Mouse (Mus musculus): Measurements from ENCODE around the gene Depdc1b. TPM values are rescaled to one million over a fixed set of nuclear protein-coding genes. Genes with fewer than 3 reads are reported as not detected.
A peak's percentile ranks its signal among the peaks of the same experiment; 100 is the strongest.

The Depdc1b gene
- polyA plus RNA-seq, 1 experiment = 4.3 TPM

DNA sequence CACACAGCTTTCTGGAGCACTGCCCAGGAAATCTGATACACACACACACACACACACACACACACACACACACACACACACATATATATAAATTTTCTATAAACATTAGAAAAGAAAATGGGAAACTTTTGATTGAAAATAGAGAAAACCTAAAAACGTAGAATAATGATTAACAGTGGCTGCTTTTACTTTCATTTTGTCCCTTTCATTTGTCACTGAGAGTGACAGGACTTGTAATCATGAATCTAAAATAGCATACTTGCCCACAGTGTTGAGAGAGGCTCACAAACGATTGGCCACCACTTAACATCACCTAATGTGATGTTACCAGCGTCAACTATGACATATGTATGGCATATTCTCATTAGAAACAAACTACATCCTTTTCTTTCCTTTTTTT lies 26.7 kb upstream of the Depdc1b start:
- TF ChIP-seq CTCF (IDR thresholded peaks at IDR 0.05; ENCODE audit: borderline replicate concordance, extremely low read depth, insufficient read depth, insufficient read length) (no peak), POLR2A (IDR thresholded peaks at IDR 0.05; ENCODE audit: borderline replicate concordance, extremely low read depth, insufficient read depth, insufficient read length, poor library complexity, severe bottlenecking) (no peak)
- DNase-seq (ENCODE audit: low read depth) = no peak

DNA sequence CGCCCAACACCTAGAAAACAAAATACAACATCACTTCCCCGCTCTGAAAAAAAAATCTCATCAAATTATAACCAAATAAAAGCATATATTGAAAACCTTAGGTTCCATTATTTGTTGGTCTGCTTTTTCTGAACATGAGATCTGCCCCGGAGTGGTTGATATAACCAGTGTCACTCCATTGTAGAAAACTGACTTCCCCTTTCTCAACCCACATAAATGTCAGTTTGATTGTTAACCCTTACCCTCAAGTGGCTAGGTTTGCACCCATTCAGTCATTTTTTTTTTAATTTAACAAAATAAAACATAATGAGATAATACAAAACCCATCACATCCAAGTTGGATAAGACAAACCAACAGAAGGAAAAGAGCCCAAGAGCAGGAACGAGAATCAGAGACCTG lies 25.8 kb upstream of the Depdc1b start:
- no peak for DNase-seq (ENCODE audit: low read depth)
- TF ChIP-seq CTCF (IDR thresholded peaks at IDR 0.05; ENCODE audit: borderline replicate concordance, extremely low read depth, insufficient read depth, insufficient read length) (no peak), POLR2A (IDR thresholded peaks at IDR 0.05; ENCODE audit: borderline replicate concordance, extremely low read depth, insufficient read depth, insufficient read length, poor library complexity, severe bottlenecking) (no peak)

DNA sequence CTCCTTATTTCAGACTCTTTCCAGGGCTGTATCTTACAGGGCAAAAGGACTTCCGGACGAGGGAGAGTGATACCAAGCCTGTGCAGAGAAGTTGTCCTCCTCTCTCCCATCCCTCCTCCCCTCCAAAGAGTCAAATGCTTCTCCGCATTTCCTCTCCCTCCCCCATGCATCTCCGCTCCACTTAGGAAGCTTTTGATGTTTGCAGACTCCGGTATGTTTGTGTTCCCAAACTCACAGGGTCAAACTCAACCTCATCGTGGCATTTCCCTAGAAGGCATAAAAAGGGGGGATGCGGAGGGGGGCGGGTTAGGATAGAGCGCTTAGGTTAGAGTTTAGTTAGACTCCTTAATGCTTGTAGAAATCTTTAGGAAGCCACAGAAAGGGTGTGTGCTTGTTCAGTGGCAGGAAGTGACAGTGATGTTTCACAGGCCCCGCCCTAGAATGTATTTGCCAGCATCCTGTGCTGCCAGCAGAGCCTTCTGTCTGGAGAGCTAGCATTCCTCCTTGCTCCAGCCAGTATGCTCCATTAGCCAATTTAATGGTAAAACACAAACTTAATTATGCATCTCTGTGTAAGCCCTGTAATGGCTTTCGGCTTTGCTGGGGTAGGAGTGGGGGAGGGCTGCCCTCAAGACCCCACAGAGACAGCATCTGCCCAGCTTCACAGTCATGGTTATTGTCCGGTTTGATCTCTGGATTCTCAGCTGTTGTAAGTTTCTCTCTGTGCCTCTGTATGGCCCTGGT lies 18.6 kb upstream of the Depdc1b start:
- DNase-seq (ENCODE audit: low read depth) = peak; percentile 75
- no peak for TF ChIP-seq CTCF (IDR thresholded peaks at IDR 0.05; ENCODE audit: borderline replicate concordance, extremely low read depth, insufficient read depth, insufficient read length)
- no peak for TF ChIP-seq POLR2A (IDR thresholded peaks at IDR 0.05; ENCODE audit: borderline replicate concordance, extremely low read depth, insufficient read depth, insufficient read length, poor library complexity, severe bottlenecking)

DNA sequence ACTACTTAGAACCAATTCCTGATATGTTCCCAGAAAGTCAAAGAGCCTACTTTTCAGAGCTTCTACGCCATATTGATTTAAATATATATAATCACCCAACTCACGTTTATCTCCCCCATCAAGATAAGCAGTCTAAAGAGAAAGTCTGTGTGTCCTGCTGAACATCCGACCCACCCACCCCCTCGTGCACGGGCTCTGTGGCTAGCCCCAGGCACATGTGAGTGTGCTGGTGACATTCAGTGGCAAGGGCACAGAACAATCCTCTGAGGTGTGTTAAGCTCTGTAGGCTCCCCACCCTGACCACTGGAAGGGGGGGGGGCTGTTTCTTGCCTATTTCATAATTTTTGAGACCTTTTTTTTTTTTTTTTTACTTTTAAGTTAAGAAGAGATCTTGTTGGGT lies 17.9 kb upstream of the Depdc1b start:
- DNase-seq (ENCODE audit: low read depth) = no peak
- TF ChIP-seq POLR2A (IDR thresholded peaks at IDR 0.05; ENCODE audit: borderline replicate concordance, extremely low read depth, insufficient read depth, insufficient read length, poor library complexity, severe bottlenecking) (no peak), CTCF (IDR thresholded peaks at IDR 0.05; ENCODE audit: borderline replicate concordance, extremely low read depth, insufficient read depth, insufficient read length) (no peak)

DNA sequence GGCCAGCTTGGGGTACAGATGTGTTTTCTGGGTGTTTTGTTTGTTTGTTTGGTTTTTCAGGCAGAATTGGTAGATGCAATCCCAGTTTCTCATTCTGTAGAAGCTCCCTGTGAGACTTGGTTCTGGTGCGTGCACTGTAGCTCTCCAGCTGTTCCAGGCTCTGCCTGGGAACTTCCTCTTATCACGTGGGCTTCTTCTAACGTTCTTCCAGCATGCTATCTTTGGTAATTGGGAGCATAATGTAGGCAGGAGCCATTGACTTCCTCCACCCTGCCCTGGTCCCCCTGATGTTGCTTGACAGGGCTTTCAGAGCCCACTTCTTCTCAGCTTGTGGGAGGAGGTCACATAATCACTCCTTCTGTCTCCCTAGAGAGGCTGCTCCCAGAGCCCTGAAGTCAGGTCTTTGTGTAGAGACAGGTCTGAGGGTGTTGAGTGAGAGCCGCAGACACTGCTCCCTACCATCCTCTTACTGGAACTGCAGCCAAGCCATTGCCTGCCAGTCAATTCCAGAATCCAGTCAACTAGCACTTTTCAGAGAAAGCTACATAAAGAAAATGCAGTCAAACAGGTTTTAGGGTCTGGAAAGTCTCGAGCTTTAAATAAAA lies 15.7 kb upstream of the Depdc1b start:
- TF ChIP-seq CTCF (IDR thresholded peaks at IDR 0.05; ENCODE audit: borderline replicate concordance, extremely low read depth, insufficient read depth, insufficient read length) (peak; percentile 38; the same call in 1 of the 2 replicates), POLR2A (IDR thresholded peaks at IDR 0.05; ENCODE audit: borderline replicate concordance, extremely low read depth, insufficient read depth, insufficient read length, poor library complexity, severe bottlenecking) (no peak)

DNA sequence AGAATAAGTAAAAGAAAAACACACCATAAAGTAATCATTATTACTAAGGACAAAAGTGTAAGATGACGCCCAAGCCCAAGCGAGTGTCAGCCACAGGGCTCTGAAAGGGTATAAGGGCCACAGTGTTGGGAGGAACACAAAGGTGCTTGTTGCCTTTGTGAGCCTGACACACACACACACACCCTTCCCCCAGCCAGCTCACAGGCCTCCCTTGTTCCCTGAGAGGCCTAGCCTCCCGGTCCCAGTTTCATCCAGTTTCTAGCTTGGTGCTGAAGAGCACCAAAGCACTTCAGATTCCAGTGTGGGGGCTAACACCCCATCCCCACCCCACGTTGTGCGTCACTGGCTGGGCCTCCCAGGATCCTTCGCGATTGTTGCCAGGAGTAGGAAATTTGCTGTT lies 14.7 kb upstream of the Depdc1b start:
- peak; percentile 74 for DNase-seq (ENCODE audit: low read depth)
- TF ChIP-seq CTCF (IDR thresholded peaks at IDR 0.05; ENCODE audit: borderline replicate concordance, extremely low read depth, insufficient read depth, insufficient read length) = no peak
- TF ChIP-seq POLR2A (IDR thresholded peaks at IDR 0.05; ENCODE audit: borderline replicate concordance, extremely low read depth, insufficient read depth, insufficient read length, poor library complexity, severe bottlenecking) = no peak

More for the DNA sequence above, 15.7 kb upstream of the Depdc1b start:
- DNase-seq (ENCODE audit: low read depth) = peak; percentile 55

DNA sequence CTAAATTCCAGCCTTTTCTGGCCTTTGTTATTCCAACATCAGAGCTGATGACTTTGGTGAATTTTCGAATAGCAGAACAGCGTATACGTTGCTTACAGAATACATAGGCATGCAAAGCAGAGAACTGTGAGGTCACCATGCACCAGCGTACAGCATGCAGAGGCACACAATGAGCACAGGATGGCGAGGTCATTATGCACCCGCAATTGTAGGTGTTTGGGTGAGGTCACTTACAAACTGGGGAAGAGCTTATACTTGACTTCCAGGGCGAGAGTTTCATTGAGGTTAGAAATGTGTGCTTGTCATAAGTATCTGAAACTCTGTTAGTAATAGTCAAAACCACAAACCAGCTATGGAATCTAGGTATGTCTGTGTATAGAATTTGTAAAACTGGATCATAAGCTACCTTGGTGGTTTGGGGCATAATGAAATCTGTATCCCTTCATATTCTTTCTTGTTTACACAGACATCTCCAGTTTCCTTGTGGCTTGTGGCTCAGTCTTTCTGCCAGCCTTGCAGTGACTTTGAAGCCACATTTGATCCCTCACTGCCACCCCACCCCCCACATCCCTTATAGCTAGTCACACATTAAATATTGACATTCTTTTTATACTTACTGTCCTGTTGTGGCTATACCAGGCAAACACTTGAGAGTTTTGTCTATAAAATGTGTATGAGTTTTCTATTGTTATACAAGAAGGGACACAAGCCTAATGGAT lies 13.0 kb upstream of the Depdc1b start:
- no peak for TF ChIP-seq POLR2A (IDR thresholded peaks at IDR 0.05; ENCODE audit: borderline replicate concordance, extremely low read depth, insufficient read depth, insufficient read length, poor library complexity, severe bottlenecking)
- TF ChIP-seq CTCF (IDR thresholded peaks at IDR 0.05; ENCODE audit: borderline replicate concordance, extremely low read depth, insufficient read depth, insufficient read length) = no peak
- DNase-seq (ENCODE audit: low read depth) = no peak

DNA sequence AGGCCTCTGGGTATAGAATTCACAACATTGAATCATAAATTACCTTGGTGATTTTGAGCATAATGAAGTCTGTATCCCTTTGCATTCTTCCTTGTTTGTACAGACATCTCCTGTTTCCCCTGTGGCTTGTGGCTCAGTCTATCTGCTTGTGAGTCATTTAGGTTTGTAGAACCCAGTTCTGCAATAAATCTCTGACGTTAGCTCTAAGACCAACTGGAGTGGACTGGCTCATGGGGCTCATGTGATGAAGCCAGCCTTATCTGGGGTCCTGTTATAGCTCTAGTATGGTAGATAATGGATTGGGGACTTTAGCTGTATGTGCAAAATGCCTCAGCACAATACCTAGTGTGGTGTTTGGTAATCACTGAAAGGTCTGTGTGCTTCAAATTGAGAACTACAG lies 12.3 kb upstream of the Depdc1b start:
- no peak for DNase-seq (ENCODE audit: low read depth)
- no peak for TF ChIP-seq POLR2A (IDR thresholded peaks at IDR 0.05; ENCODE audit: borderline replicate concordance, extremely low read depth, insufficient read depth, insufficient read length, poor library complexity, severe bottlenecking)
- no peak for TF ChIP-seq CTCF (IDR thresholded peaks at IDR 0.05; ENCODE audit: borderline replicate concordance, extremely low read depth, insufficient read depth, insufficient read length)

DNA sequence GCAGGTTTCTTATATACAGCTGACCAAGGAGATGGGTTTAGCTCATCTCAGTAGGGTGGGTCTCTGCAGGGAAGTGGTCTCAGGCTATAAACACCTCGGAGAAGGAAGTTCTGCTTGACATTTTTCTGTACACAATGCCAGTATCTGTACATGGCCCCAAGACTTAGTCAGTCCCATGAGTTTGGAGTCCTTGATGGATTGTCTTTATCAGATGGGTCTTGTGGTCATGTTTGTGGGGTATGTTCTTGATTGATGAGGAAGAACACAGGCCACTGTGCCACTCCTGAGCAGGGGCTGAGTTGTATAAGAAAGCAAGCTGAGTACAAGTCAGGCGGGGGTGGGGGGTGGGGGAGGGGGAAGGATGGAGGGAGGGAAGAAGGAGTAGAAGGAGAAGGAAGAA lies 11.5 kb upstream of the Depdc1b start:
- no peak for TF ChIP-seq POLR2A (IDR thresholded peaks at IDR 0.05; ENCODE audit: borderline replicate concordance, extremely low read depth, insufficient read depth, insufficient read length, poor library complexity, severe bottlenecking)
- no peak for TF ChIP-seq CTCF (IDR thresholded peaks at IDR 0.05; ENCODE audit: borderline replicate concordance, extremely low read depth, insufficient read depth, insufficient read length)
- DNase-seq (ENCODE audit: low read depth) = no peak

DNA sequence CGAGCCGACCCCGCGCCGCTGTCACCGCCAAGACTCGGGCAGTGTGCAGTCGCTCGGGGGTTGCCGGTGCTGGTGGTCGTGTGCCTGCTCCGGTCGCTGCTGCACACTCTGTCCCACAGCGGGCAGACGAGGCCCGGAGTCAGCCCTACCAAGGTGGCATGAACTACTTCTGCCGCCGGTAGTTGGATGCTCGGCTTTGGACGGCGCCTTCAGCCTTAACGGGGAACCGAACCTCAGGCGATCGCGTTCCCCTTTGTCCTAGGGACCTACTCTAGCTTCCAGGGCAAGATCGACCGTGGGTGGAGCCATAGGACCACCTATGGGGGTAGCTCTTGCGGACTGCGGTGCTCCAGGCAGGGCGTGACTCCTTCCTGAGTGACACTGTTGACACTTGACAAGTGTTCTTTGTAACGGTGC lies 363 bp downstream of the Depdc1b start:
- TF ChIP-seq CTCF (IDR thresholded peaks at IDR 0.05; ENCODE audit: borderline replicate concordance, extremely low read depth, insufficient read depth, insufficient read length) (no peak), POLR2A (IDR thresholded peaks at IDR 0.05; ENCODE audit: borderline replicate concordance, extremely low read depth, insufficient read depth, insufficient read length, poor library complexity, severe bottlenecking) (no peak)
- DNase-seq (ENCODE audit: low read depth) = peak; percentile 46

DNA sequence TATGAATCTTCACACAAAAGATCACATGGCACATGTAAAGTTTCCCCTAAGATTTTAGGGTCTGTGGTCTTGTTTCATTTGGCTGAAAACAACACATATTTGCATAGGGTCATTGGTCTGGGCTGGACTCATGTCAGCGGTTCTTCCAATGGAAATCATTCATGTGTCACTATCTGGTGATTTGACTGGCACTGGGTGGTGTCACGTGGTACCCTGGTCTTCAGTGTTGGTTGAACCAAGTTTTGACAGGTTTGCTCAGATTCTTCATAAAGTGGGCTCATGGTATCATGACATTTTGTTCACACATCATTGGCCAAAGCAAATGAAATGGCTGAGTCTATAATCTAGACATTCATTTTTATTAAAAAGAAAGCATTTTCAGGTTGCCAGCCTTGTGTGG lies 1.3 kb downstream of the Depdc1b start:
- DNase-seq (ENCODE audit: low read depth) = no peak
- TF ChIP-seq CTCF (IDR thresholded peaks at IDR 0.05; ENCODE audit: borderline replicate concordance, extremely low read depth, insufficient read depth, insufficient read length) (no peak), POLR2A (IDR thresholded peaks at IDR 0.05; ENCODE audit: borderline replicate concordance, extremely low read depth, insufficient read depth, insufficient read length, poor library complexity, severe bottlenecking) (no peak)
